Mouse (Mus musculus) C2C12 (cell line): Measurements from ENCODE around the gene Anxa8.

ENCODE experiments used
- CEBPB ChIP-seq: IDR thresholded peaks from one replicate; pipeline ENCODE4 v1.6.1; 2011; ENCODE audit warnings: low read depth, mild to moderate bottlenecking, control low read depth, moderate library complexity
- CTCF ChIP-seq: IDR thresholded peaks from one replicate; pipeline ENCODE4 v1.5.1; 2011; ENCODE audit not compliant: control insufficient read depth, insufficient read depth, insufficient read length
- MAX ChIP-seq: IDR thresholded peaks from one replicate; pipeline ENCODE4 v1.6.1; 2011; ENCODE audit warnings: mild to moderate bottlenecking, control low read depth
- MYOD1 ChIP-seq: IDR thresholded peaks from one replicate; pipeline ENCODE4 v1.6.1; 2011; ENCODE audit warnings: low read depth; ENCODE audit not compliant: control insufficient read depth, insufficient read length
- MYOG ChIP-seq: IDR thresholded peaks from one replicate; pipeline ENCODE4 v1.6.1; 2011; ENCODE audit not compliant: control insufficient read depth, insufficient read length; ENCODE audit errors: extremely low read depth

GRCm38 (mm10) chr14:34135391-34135790, 49.6 kb downstream of the Anxa8 start:
- TF ChIP-seq MYOG (no peak), CTCF (no peak), CEBPB (no peak), MYOD1 (no peak), MAX (no peak)
